Mouse (Mus musculus) c-Kit-positive CD71-negative TER-119-negative erythroid progenitor cells, embryonic 14.5 days (primary cell): Measurements from ENCODE around the gene Polr3f.

Experiments used
- DNase-seq: peaks from one replicate; pipeline ENCODE4 v3.0.0-alpha.2; 2013; ENCODE audit warnings: low read depth

Polr3f gene

GRCm38 (mm10) chr2:144526981-144527820 is at the start of gene Polr3f, which contains the start of gene Dzank1:
TSS of gene Polr3f (plus strand) at chr2:144527718.
TSS of gene Dzank1 (minus strand) at chr2:144527414.
- peak; percentile 90 for DNase-seq

DNA sequence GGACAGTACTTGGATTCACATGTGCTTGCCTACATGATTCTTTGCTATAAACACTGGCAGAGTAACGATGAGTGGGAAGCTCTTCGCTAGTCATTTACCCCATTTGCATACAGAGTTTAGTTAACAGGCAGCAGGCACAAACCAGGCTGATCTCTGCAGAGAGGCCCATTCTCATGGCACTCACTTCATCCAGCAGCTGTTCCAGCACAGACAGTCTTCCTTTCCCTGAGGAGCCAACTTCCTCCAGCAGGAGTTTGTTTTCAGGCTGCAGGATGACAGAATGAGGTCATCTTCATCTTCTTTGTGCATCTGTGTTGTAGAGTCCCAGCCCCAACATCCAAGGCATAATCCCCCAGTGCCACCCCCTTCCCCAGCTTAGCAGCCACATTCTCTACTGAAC is 48.1 kb upstream of the Polr3f start:
- no peak for DNase-seq

GRCm38 (mm10) chr2:144484084-144484483 is 43.4 kb upstream of the Polr3f start:
- no peak for DNase-seq

DNA sequence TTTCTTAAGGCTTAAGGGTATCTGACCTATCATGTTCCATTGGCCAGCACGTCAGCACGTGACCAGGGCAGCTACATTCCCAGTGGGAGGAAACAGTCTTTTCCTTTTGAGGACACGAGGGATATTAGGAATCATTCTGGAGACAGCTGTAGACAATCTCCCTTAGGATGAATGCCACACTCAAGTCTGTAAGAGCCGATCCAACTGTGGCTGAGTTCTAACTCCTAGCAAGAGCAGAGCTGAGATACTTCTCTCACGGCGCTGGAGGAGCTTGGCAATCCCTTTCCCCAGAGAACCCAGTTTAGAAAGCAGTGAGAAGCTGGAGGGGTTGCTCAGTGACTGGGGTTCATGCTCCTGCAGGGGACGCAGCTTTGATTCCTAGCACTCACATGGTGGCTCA is 42.1 kb upstream of the Polr3f start:
- no peak for DNase-seq

- DNase-seq: no peak
These were observed 40.0 kb upstream of the Polr3f start for GRCm38 (mm10) chr2:144487476-144487875.

- no peak for DNase-seq
These were observed 38.2 kb upstream of the Polr3f start for GRCm38 (mm10) chr2:144489342-144489741.

DNA sequence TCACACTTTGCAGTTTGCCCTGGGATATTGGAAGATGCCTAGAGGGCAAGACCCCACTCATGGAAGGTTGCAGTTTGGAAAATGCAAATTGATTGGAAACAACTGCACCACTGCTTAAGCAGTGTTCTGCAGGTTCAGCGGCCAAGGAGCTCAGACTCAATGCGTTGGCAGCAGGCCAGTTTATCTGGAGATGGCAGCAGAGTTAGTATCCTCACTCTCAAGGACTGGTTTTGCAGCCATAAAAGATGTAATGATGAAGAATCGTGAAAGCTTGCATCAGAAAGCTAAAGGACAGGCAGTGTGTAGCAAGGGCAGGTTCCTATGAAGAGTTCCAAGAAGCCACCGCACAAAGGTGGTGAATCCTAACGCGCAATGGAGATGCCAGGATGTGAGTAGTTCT is 25.4 kb upstream of the Polr3f start:
- DNase-seq: no peak

- no peak for DNase-seq
These were observed 12.9 kb upstream of the Polr3f start for GRCm38 (mm10) chr2:144514619-144515018.

GRCm38 (mm10) chr2:144519772-144520171 is 7.7 kb upstream of the Polr3f start:
- DNase-seq: no peak

- no peak for DNase-seq
These were observed 1.7 kb upstream of the Polr3f start for GRCm38 (mm10) chr2:144525856-144526255.

DNA sequence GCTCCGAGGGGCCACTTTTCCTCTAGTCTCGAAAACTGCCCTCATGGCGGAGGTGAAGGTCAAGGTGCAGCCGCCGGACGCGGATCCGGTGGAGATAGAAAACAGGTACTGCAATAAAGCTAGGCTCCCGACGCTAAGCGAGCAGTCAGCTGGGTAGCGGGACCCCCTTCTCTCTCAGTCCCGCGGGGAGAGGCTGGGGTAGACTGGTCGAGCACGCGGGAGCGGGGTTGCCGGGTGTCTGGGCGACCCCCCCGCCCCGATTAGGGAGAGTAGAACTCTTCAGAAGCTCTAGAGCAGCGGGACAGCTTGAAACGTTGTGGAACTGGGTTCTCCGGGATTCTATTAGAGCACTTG is 280 bp downstream of the Polr3f start:
- DNase-seq: no peak

- DNase-seq: no peak
These were observed 9.6 kb downstream of the Polr3f start for GRCm38 (mm10) chr2:144537123-144537522.

DNA sequence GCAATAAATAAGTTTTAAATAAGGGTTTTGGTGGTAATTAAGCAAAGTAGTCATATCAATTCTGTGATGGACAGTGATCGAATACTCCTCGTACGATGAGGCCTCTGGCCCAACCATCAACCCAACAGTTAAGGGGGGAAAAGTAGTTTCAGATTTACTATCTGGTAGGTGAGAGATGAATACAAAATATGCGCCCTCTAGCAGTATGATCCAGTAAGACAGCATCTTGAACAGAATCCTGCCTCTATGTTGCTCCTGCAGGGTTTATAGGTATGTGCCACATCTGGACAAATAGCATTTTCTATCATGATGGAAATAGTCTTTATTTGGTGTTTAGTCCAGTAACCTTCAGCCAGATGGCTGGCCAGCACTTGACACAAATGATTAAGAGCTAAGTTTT is 13.7 kb downstream of the Polr3f start:
- DNase-seq: no peak

DNA sequence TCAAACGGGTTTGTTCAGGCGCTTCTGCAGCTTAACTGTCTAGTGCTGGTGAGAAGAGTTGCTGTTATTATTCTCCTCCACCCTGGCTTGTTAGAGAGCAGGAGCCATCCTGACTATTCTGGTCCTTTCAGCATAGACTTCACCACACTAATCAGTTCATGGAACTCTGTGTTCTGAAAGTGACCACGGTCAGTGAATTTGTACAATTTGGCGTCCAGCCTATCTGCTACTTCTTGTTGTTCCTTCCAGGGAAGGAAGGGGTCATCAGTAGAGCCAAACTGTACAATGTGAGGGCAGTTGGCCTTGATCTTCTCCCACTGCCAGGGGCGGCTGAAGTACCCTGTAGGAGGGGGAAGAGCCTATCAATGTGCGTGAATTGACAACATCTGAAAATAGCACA is 16.2 kb downstream of the Polr3f start:
- DNase-seq: no peak

GRCm38 (mm10) chr2:144544630-144545029 is 17.1 kb downstream of the Polr3f start:
- DNase-seq: no peak

GRCm38 (mm10) chr2:144545061-144545460 is 17.5 kb downstream of the Polr3f start:
- DNase-seq: no peak

GRCm38 (mm10) chr2:144545481-144545880 is 18.0 kb downstream of the Polr3f start:
- DNase-seq: no peak

GRCm38 (mm10) chr2:144547559-144547958 is 20.0 kb downstream of the Polr3f start:
- DNase-seq: no peak

DNA sequence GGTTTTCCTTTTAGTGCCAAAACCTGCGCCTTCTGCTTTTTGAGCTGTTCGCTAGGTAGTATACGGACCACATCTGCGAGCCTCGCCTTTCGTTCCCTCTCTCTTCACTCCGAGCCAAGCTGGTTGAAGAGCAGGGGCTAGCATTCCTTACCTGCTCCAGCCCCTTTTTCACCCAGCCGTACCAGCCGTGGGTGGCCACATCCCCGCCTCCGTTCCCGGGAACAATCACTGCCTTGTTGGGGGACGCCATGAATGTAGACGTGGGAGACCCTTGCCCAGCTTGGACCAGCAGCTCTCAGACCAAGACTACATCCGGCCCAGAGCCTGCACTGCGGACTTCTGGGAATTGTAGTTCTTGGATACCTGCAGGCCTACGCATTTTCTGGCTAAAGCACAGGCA is 23.0 kb downstream of the Polr3f start, which contains the start of gene Rbbp9:
TSS of gene Rbbp9 (minus strand) at position 341 of the 400 bp plus-strand sequence.
- no peak for DNase-seq

DNA sequence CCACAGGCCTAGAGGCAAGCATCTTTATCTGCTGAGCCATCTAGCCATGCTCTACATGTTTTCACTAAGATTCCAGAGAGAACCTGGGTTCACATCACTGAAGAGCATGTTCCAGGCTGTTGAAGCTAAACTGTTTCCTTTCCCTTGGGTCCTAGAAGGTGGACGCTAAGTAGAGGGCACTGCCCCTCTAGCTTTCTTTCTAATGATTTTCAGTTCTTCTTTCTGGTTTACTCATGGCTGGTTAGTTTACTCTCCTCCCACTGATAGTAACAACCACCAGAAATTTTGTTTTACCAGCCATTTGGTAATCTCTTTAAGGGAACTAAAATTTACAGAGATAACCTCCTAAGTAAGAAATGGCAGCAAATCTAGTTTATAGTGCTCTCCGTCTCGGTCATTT is 26.4 kb downstream of the Polr3f start:
- no peak for DNase-seq

DNA sequence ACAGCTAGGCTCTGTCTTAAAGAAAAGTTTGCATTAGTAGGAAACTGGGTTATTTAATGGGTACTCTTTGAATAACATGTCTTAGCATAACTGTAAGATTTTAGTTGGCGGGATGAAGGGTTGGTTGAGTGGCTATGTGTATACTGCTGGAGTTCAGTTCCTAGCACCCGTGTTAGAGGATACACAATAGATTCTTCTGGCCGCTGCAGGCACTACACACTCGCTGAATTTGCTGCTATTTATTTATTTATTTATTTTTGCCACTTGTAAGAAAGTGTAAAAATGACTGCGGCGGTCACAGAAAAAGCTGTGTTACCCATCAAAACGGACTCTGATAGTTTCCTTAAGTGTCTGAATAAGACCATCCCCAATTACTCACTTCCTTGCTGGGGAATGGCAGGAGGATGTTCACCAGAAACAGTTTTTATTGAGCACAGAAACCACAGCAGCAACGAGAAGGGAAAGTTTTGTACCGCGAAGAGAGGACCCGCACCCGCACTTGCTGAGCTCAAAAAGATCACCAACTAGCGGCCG is 27.8 kb downstream of the Polr3f start:
- no peak for DNase-seq

DNA sequence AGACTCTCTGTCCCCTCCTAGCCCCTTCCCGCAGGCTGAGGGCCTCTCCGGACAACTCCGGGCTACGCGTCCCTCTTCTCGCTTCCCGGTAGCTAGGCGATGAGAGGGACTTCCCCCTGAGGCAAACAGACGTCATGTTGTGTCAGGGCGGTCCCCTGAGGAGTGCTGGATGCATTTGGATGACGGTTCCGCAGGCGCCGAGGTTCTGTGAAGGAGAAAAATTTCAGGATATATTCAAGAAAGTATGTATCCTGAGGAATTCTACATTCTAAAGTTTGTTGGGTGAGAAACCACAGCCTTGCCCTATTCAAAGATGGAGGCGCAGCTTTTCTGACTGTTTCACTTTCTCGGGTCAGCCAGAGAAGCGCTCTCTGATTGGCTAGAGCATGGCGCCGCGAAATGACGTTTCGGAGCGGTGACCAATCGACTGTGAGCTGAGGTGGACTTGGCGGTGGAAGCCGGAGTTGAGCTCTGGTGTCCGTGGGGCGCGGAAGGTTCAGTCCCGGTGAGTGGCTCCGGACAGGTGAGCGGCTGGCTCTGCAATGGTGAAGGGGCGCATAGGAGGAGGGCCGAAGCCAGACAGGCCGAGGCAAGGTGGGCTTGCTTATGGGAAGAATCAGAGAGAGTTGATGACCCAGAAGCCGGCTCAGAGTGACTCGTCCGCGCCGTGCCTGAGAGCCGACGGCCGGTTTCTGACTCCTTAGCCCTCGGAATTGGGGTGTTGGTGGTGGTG is 28.5 kb downstream of the Polr3f start, which contains the start of gene Sec23b:
TSS of gene Sec23b (plus strand) at position 410 of the 733 bp plus-strand sequence.
- DNase-seq: peak; percentile 93

DNA sequence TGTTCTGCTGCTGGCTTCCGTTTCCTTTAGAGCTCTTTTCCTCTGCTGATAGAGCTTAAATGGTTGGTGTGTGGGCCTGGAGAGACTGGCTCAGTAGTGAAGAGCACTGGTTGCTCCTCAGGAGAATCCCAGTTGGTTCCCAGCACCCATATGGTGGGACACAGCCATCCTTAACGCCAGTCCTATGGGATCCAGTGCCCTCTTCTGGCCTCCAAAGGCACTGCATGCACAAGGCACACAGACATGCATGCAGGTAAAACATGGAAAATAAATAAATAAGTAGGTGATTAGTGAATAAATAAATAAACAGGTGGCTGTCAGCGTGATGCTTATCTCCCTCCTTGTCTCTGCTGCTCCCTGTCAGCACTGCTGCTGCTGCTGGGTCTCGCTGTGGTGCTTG is 61.2 kb downstream of the Polr3f start:
- DNase-seq: no peak
